Mouse (Mus musculus) Patski (cell line): ENCODE data around the gene Nos1. TPM values are rescaled to one million over a fixed set of nuclear protein-coding genes. Genes with fewer than 3 reads are reported as not detected.

Experiments used
- ATAC-seq: fragments of 100-300 bp; one replicate; pipeline ENCODE4 v1.8.0; 2021
- CTCF ChIA-PET: fragments of 350-600 bp; sonication (Branson Sonifier 250); formaldehyde crosslinking; loops from one replicate; lab custom pipeline; 2022; ENCODE audit warnings: inconsistent platforms; lab: Charles Lee
- POLR2A ChIA-PET: fragments of 350-600 bp; sonication (Branson Sonifier 250); formaldehyde crosslinking; loops from one replicate; lab custom pipeline; 2022; ENCODE audit warnings: antibody characterized with exemption, inconsistent platforms; lab: Charles Lee
- DNase-seq: peaks from one replicate; pipeline ENCODE4 v3.0.0-alpha.2; 2011; ENCODE audit warnings: low read depth, low spot score
- H3K27me3 ChIP-seq: fragments of 371-371 bp; one replicate; pipeline ENCODE4 v1.5.1; 2021
- CTCF ChIP-seq: fragments of 100-300 bp; IDR thresholded peaks from one replicate; pipeline ENCODE4 v1.5.1; 2021
- in situ Hi-C: fragments of 300-500 bp; cut with MboI; formaldehyde crosslinking; loops from 3 replicates; pipeline ENCODE4 v1.11.1; 2018; ENCODE audit warnings: low pct_unique_long_range_greater_than_20kb, mixed read lengths
- polyA plus RNA-seq: library from polyadenylated mRNA; unstranded; gene quantifications from one replicate; pipeline ENCODE4 v1.2.3, GENCODE M21; 2021

The Nos1 gene
- polyA plus RNA-seq, 1 experiment from 2014 or later, result 0.01 TPM

DNA sequence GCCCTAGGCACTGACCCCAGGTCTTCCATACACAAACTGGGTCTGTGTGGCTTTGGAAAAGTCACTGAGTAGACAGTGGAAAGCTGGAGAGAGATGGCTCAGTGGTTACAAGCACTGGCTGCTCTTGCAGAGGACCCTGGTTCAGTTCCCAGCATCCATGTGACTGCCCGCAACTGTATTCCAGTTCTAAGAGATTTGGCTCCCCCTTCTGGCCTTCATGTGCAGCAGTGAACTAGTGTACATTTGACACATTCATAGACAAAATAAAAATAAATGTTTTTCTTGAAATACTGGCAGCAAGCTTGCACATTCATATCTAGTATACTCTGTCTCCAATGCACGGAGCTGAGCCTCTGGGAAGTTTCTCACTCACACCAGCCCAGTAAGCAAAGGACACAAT lies 147.7 kb downstream of the Nos1 start:
- no peak for ATAC-seq
- ChIA-PET POLR2A (interaction anchor here (1.2 kb wide), 1 partner anchor 17 kb away, joined by 3 read pairs; no protein-coding TSS in a partner anchor), CTCF (interaction anchor here (1.1 kb wide), 1 partner anchor 64 kb away, joined by 3 read pairs; no protein-coding TSS in a partner anchor)
- H3K27me3 ChIP-seq, result peaks cover 42% of the 10 kb centered on the region
- in situ Hi-C loops, result no loop called here
- TF ChIP-seq CTCF, result no peak
- DNase-seq, result no peak

DNA sequence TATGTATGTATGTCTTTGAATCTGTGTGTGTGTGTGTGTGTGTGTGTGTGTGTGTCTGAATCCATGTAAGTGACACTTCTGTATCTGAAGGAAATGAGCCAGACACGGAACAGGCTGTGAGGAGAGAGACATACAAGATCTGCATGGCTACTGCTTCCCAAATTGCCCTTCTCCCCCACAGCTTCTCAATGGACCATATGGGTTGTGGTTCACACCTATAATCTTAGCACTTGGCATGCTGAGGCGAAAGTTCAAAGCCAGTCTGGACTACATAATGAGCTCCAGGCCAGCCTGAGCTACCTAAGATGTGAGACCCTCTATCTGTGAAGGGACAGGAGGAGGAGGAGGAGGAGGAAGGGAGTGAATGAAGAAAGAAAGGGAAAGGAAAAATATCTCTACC lies 151.4 kb downstream of the Nos1 start:
- no peak for ATAC-seq
- TF ChIP-seq CTCF, result no peak
- H3K27me3 ChIP-seq, result peaks cover 36% of the 10 kb centered on the region
- in situ Hi-C loops, result loop anchor here (5.0 kb wide), 1 partner anchor 420 kb away; no protein-coding TSS in a partner anchor
- ChIA-PET POLR2A (no interaction called here), CTCF (interaction anchor here (1.0 to 1.9 kb wide), 2 partner anchors 14 to 427 kb away, joined by 3 to 6 read pairs; no protein-coding TSS in a partner anchor)
- DNase-seq, result no peak

DNA sequence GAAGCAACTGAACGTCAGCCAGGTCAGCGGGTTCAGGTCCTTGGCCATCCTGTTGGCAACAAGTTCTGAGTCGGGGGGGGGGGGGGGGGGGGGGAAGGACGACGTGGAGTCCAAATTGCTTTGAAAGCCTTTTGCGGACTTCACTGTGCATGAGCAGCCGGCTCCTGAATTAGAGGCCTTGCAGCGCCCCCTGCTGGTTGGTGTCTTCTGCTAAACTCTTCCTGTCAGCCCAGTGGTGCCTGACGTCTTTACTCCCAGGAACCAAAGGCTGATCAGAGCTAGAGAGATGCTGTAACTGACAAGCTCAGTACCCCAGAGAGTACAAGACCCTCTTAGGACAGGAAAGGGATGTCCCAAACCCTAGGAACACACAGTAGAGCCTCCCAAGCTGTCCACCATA lies 152.0 kb downstream of the Nos1 start:
- POLR2A ChIA-PET, result no interaction called here
- DNase-seq (peak; percentile 20), ATAC-seq (peak; percentile 70)
- in situ Hi-C loops, result loop anchor here (5.0 kb wide), 1 partner anchor 421 kb away; no protein-coding TSS in a partner anchor
- peaks cover 33% of the 10 kb centered on the region for H3K27me3 ChIP-seq
- peak; percentile 88 for TF ChIP-seq CTCF
- CTCF ChIA-PET, result interaction anchor here (0.6 to 1.4 kb wide), 8 partner anchors 14 to 432 kb away, joined by 3 to 6 read pairs (median 3); no protein-coding TSS in a partner anchor

DNA sequence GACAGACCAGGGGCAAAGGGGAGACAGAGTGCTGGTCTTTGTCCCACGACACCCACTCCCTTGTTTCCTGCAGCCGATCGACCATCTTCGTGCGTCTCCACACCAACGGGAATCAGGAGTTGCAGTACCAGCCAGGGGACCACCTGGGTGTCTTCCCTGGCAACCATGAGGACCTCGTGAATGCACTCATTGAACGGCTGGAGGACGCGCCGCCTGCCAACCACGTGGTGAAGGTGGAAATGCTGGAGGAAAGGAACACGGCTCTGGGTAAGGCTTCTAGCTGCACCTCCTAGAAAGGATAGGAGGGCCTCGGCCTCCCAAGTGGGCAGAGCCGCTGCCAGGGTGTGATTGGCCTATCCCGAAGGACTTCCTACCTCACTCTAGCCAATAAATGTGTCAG lies 155.5 kb downstream of the Nos1 start:
- in situ Hi-C loops, result no loop called here
- ChIA-PET CTCF (interaction anchor here (1.4 kb wide), 1 partner anchor 11 kb away, joined by 4 read pairs; no protein-coding TSS in a partner anchor), POLR2A (no interaction called here)
- no peak for DNase-seq
- ATAC-seq, result no peak
- no peak for TF ChIP-seq CTCF
- H3K27me3 ChIP-seq, result peaks cover 12% of the 10 kb centered on the region

DNA sequence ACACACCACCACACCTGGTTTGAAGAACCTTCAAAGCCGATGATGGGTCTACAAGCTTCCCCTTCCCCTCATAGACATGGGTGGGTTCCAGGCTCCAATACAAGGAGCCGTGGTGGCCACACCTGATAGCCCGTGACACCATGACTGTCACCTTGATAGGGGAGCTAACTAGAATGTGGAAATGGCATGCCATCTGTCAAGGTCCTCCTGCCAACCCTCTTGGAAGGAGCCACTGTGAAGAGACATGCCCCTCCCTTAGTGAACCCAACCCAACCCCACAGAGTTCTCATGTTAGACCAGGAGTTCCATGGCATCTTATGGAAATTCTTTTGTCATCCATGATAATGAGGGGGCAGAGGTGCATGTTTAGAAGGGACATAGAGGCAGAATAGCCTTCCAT lies 156.4 kb downstream of the Nos1 start:
- ChIA-PET POLR2A (no interaction called here), CTCF (no interaction called here)
- in situ Hi-C loops, result no loop called here
- TF ChIP-seq CTCF, result no peak
- peaks cover 10% of the 10 kb centered on the region for H3K27me3 ChIP-seq
- no peak for ATAC-seq
- no peak for DNase-seq

DNA sequence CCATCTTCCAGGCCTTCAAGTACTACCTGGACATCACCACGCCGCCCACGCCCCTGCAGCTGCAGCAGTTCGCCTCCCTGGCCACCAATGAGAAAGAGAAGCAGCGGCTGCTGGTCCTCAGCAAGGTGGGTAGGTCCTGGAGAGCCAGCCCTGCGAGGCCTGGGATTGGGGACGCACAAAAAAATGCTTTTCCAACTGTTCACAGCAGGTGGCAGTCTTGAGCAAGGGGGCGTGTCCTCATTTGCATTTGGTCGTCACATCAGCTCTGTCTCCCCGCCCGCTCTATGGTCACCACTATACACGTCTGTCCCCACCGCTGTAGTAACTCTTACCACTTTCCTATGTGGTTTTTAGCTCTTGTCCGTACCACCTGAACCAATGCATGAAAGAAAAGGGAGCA lies 157.3 kb downstream of the Nos1 start:
- TF ChIP-seq CTCF, result peak; percentile 80
- POLR2A ChIA-PET, result interaction anchor here (0.6 to 0.8 kb wide), 2 partner anchors 10 to 407 kb away, joined by 3 read pairs; no protein-coding TSS in a partner anchor
- in situ Hi-C loops, result no loop called here
- DNase-seq (no peak), ATAC-seq (peak; percentile 32)
- CTCF ChIA-PET, result interaction anchor here (1.4 kb wide), 1 partner anchor 10 kb away, joined by 10 read pairs; no protein-coding TSS in a partner anchor
- peaks cover 10% of the 10 kb centered on the region for H3K27me3 ChIP-seq

DNA sequence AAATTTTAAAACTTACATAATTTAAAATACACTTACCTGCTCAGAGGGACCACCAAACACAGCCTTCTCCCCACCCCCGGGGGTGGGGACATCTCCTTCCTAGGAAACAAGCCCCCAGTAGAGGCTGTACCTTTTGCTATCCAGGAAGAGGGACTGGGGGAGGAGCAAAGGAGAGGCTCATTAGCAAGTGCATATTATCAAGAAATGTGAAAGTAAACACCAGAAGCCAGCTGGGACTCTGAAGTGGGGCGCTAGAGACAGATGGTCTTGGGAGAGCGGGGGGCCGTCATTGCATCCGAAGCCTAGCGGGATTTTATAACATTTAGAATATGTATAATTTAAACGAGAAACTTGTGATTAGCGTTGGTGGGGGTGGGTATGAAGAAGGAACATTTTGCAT lies 158.6 kb downstream of the Nos1 start:
- in situ Hi-C loops, result no loop called here
- no peak for TF ChIP-seq CTCF
- ATAC-seq (no peak), DNase-seq (no peak)
- ChIA-PET POLR2A (no interaction called here), CTCF (interaction anchor here (1.4 kb wide), 1 partner anchor 16 kb away, joined by 5 read pairs; no protein-coding TSS in a partner anchor)
- H3K27me3 ChIP-seq, result peaks cover 12% of the 10 kb centered on the region

DNA sequence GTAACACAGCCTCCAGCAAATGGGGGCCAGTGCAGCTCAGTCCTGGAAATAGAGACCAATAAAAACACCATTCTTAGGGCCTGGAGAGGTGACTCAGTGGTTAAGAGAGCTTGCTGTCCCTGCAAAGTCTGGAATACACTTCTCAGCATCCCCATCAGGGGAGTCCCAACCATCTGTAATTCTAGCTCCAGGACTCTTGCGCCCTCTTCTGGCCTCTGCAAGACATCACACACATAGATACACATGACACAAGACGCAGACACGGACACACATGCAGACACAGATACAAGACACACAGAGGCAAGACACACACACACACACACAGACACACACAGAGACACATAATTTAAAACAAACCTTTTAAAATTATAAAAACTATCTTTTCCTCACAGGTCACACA lies 160.7 kb downstream of the Nos1 start:
- CTCF ChIA-PET, result interaction anchor here (1.5 kb wide), 1 partner anchor 424 kb away, joined by 4 read pairs; no protein-coding TSS in a partner anchor
- peak; percentile 36 for TF ChIP-seq CTCF

DNA sequence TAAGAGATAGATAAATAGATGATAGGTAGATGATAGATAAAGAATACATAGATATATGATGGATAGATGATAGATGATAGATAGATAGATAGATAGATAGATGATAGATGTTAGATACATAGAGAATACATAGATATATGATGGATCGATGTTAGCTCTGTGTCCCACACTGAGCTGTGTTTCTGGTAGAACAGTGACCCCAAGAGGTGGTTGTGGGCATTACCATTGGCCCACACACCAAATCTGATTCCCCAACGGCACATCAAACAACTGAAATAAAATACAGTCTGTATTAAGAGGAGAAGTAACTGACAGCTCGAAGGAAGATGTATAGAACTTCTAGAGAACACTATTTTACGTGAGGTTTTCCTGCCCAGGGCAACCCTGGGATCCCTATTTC lies 165.8 kb downstream of the Nos1 start:
- CTCF ChIA-PET, result interaction anchor here (1.1 to 2.6 kb wide), 9 partner anchors 8 to 42 kb away, joined by 3 to 14 read pairs (median 4); no protein-coding TSS in a partner anchor
- in situ Hi-C loops, result no loop called here
- ATAC-seq, result no peak
- no peak for DNase-seq
- peak; percentile 83 for TF ChIP-seq CTCF
- POLR2A ChIA-PET, result no interaction called here
- H3K27me3 ChIP-seq, result peaks cover 7% of the 10 kb centered on the region

More for the DNA sequence above, 160.7 kb downstream of the Nos1 start:
- ATAC-seq, result no peak
- H3K27me3 ChIP-seq, result peaks cover 8% of the 10 kb centered on the region
- POLR2A ChIA-PET, result no interaction called here
- DNase-seq, result no peak
- in situ Hi-C loops, result no loop called here

DNA sequence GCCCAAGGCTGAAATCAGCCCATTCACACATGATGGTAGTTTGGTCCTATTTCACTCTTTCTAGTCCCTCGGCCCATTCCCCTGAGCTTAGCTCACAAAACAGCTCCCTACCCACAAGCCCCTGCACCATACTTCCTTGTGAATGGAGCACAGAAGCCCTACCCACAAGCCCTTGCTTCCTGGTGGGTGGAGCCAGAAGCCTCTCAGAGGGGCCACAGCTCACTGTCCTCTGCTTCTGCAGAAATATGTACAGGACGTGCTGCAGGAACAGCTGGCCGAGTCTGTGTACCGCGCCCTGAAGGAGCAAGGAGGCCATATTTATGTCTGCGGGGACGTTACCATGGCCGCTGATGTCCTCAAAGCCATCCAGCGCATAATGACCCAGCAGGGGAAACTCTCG lies 168.6 kb downstream of the Nos1 start:
- ATAC-seq (no peak), DNase-seq (no peak)
- H3K27me3 ChIP-seq, result peaks cover 5% of the 10 kb centered on the region
- ChIA-PET CTCF (no interaction called here), POLR2A (no interaction called here)
- no peak for TF ChIP-seq CTCF
- in situ Hi-C loops, result no loop called here

DNA sequence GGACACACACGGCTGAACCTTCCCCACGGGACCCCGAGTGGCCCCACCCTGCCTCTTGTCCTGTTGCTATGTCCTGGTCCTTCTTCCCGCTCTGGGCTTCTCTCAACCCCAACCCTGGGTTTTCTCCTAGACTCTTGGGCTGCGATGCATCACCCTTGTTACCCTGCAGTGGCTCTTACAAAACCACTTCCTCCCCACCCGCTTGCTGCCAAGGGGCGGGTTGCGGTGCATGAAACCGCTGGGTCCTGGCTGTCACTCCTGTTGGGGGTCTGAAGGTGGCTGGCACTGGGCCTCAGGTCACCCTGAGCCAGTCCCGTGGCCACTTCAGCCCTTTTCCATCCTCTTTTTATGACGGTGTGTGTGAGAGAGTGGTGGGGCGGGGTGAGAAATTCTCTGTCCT lies 173.1 kb downstream of the Nos1 start:
- CTCF ChIA-PET, result no interaction called here
- POLR2A ChIA-PET, result no interaction called here
- peaks cover under 1% of the 10 kb centered on the region for H3K27me3 ChIP-seq
- in situ Hi-C loops, result no loop called here
- TF ChIP-seq CTCF, result no peak
- DNase-seq (no peak), ATAC-seq (no peak)
